Mouse (Mus musculus): ENCODE results near the gene Ubtd1.

Gene Ubtd1

DNA sequence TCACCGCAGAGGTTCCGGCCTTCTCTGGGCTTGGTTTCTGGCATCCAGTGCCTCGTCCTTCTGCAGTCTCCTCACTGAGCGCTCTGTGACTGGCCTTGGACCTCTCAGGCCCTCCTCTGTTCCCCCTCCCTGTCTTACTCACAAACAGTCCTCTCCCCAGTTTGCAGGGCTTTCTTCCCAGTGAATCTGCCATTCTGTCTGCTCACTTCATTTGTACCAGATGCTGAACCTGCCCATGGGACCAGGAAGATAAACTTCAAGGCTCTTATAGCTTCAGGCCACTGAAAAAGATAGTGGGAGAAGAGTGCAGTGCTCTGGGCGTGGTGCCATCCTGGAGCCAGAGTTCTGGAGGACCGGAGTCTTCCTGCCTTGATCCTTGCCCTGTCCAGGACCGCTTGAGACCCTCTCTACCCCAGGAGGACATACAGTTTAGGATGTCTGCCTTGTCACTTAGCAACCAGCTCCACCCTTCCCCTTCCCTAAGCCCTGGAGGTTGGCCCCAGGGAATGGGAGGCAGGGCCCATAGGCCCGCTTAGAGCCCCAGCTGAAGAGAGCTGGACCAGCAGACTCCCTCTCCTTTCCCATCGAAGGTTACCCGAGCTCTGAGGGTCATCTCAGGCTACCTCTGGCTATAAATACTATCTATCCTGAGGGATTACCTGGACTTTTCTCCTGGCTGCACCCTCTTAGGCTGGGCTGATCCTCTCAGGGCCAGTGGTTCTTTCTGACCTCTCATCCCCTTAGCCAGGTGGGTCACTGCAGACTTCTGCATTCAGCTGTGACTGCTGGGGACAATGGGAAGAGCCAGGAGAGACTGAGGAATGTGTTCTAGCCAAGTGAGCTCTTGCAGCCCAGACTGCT lies 40.3 kb downstream of the Ubtd1 start:
- H3K27me3 ChIP-seq (ENCODE audit: insufficient read depth, low read length) = no peaks in the 10 kb centered on the region
- H3K9me3 ChIP-seq (ENCODE audit: low read length) = no peaks in the 10 kb centered on the region
- H3K4me3 ChIP-seq (replicated peaks; ENCODE audit: low read length) = peak overlapping the region; percentile 5
- no peaks in the 10 kb centered on the region for H3K36me3 ChIP-seq (ENCODE audit: insufficient read depth, low read length)
- no peak for TF ChIP-seq POU5F1 (IDR thresholded peaks at IDR 0.05; ENCODE audit: borderline replicate concordance, low read length)
- no peak for TF ChIP-seq NANOG (IDR thresholded peaks at IDR 0.05; ENCODE audit: borderline replicate concordance, low read length)
- TF ChIP-seq CTCF (conservative IDR thresholded peaks at IDR 0.05; ENCODE audit: low read length) = no peak
- peaks cover 66% of the 10 kb centered on the region for H3K4me1 ChIP-seq (replicated peaks; ENCODE audit: low read depth, low read length)

DNA sequence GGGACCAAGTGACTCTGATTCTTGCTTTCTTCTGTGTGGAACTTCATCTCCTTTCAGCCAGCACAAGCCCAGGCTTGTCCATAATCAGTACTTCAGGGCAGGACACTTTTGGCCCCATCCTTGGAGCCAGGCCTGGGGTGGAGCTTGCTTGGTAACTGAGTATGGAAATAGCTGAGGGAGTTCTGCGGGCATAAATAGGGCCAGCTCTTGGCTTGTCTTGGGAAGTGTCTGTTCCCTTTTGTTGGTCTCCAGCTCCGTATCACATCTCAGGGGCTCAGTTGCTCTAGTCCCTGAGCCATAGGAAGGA lies 40.9 kb downstream of the Ubtd1 start:
- no peaks in the 10 kb centered on the region for H3K27me3 ChIP-seq (ENCODE audit: insufficient read depth, low read length)
- no peaks in the 10 kb centered on the region for H3K36me3 ChIP-seq (ENCODE audit: insufficient read depth, low read length)
- TF ChIP-seq CTCF (conservative IDR thresholded peaks at IDR 0.05; ENCODE audit: low read length) (no peak), NANOG (IDR thresholded peaks at IDR 0.05; ENCODE audit: borderline replicate concordance, low read length) (no peak), POU5F1 (IDR thresholded peaks at IDR 0.05; ENCODE audit: borderline replicate concordance, low read length) (no peak)
- H3K9me3 ChIP-seq (ENCODE audit: low read length) = no peaks in the 10 kb centered on the region
- peaks cover 60% of the 10 kb centered on the region for H3K4me1 ChIP-seq (replicated peaks; ENCODE audit: low read depth, low read length)
- H3K4me3 ChIP-seq (replicated peaks; ENCODE audit: low read length) = peak overlapping the region; percentile 5

DNA sequence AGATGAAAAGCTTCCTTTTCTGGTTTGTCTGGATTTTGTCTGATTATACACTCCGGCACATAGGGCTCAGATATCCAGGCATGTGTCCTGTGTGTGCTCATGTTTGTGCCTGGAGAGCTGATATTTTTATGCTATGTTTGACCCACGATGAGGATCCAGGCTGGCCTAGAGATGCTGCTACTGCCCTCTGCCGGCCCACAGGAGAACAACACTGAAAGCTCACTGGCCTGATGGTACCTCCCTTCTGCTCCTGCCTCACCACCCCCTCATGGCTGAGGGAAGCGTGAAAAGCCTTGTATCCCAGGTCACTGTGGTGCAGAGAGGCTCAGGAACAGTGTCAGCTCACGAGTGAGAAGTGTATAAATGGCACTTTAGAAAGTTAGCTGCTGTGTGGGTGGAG lies 44.6 kb downstream of the Ubtd1 start:
- Histone ChIP-seq H3K36me3 (ENCODE audit: insufficient read depth, low read length) (no peaks in the 10 kb centered on the region), H3K4me3 (replicated peaks; ENCODE audit: low read length) (no peak overlapping the region), H3K9me3 (ENCODE audit: low read length) (no peaks in the 10 kb centered on the region), H3K27me3 (ENCODE audit: insufficient read depth, low read length) (no peaks in the 10 kb centered on the region), H3K4me1 (replicated peaks; ENCODE audit: low read depth, low read length) (peaks cover 36% of the 10 kb centered on the region)
- TF ChIP-seq CTCF (conservative IDR thresholded peaks at IDR 0.05; ENCODE audit: low read length) (peak; percentile 93), NANOG (IDR thresholded peaks at IDR 0.05; ENCODE audit: borderline replicate concordance, low read length) (no peak)

DNA sequence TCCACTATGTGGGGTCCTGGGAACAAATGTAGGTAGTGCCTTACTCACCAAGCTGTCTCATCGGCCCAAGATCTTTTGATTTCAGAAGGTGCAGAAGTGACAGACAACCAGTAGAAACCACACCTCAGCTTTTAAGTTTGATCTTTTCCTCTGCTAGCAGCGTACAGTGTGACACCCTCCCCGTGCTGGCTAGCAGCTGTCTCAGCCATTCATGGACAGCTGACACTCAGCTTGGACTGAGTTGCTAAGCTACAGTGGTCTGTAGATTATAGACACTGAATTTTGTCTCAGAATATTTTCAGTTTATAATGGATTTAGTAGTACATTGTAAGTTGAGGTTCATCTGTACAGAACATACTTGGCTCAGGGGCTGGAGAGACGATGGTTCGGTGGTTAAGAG lies 49.5 kb downstream of the Ubtd1 start:
- Histone ChIP-seq H3K4me3 (replicated peaks; ENCODE audit: low read length) (no peak overlapping the region), H3K9me3 (ENCODE audit: low read length) (no peaks in the 10 kb centered on the region), H3K27me3 (ENCODE audit: insufficient read depth, low read length) (no peaks in the 10 kb centered on the region), H3K36me3 (ENCODE audit: insufficient read depth, low read length) (peaks cover 18% of the 10 kb centered on the region), H3K4me1 (replicated peaks; ENCODE audit: low read depth, low read length) (peaks cover 36% of the 10 kb centered on the region)
- TF ChIP-seq POU5F1 (IDR thresholded peaks at IDR 0.05; ENCODE audit: borderline replicate concordance, low read length) (no peak), NANOG (IDR thresholded peaks at IDR 0.05; ENCODE audit: borderline replicate concordance, low read length) (no peak)

DNA sequence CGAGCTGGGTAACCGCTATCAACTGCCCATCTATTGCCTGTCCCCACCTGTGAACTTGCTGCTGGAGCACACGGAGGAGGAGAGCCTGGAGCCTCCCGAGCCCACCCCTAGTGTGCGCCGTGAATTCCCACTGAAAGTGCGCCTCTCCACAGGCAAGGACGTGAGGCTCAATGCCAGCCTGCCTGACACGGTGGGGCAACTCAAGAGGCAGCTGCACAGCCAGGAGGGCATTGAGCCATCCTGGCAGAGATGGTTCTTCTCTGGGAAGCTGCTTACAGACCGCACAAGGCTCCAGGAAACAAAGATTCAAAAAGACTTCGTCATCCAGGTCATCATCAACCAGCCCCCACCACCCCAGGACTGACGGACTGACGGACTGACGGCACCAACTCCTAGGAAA lies 52.0 kb downstream of the Ubtd1 start:
- Histone ChIP-seq H3K27me3 (ENCODE audit: insufficient read depth, low read length) (peaks cover 8% of the 10 kb centered on the region; the same call in 1 of the 2 replicates), H3K36me3 (ENCODE audit: insufficient read depth, low read length) (peaks cover 18% of the 10 kb centered on the region), H3K4me3 (replicated peaks; ENCODE audit: low read length) (peak overlapping the region; percentile 65), H3K9me3 (ENCODE audit: low read length) (no peaks in the 10 kb centered on the region), H3K4me1 (replicated peaks; ENCODE audit: low read depth, low read length) (peaks cover 31% of the 10 kb centered on the region)
- TF ChIP-seq NANOG (IDR thresholded peaks at IDR 0.05; ENCODE audit: borderline replicate concordance, low read length) (no peak), POU5F1 (IDR thresholded peaks at IDR 0.05; ENCODE audit: borderline replicate concordance, low read length) (no peak), CTCF (conservative IDR thresholded peaks at IDR 0.05; ENCODE audit: low read length) (no peak)

DNA sequence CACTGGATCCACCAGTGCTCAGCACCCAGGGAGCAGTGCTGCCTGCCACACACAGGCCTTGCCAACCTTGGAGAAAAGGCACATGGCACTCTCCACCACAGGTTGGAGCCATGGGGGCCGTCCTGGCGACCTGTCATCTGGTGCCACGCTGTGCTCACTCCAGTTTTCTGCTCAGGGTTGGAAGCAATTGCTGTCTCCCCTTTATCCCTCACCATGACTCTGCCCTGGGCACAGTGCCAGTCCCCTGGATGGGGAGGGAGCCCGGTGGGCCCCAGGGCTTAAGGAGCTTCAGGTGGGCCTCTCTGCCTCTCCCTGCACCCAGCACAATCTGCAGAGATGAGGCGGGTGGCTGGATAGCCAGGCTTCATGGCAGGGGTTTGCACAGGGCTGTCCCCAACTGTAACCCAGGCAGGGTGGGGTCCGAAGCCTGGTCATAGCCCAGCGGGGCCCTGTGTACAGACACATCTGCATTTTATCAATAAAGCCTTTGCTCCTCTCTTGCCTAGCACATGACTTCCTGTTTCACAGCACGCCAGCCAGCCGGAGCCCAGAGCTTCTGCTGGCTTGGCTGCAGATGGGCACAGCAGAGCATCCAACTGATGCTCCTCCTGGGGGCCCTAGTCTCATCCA lies 52.7 kb downstream of the Ubtd1 start:
- Histone ChIP-seq H3K4me3 (replicated peaks; ENCODE audit: low read length) (peak overlapping the region; percentile 65), H3K9me3 (ENCODE audit: low read length) (no peaks in the 10 kb centered on the region), H3K27me3 (ENCODE audit: insufficient read depth, low read length) (peaks cover 8% of the 10 kb centered on the region; the same call in 1 of the 2 replicates), H3K36me3 (ENCODE audit: insufficient read depth, low read length) (peaks cover 18% of the 10 kb centered on the region), H3K4me1 (replicated peaks; ENCODE audit: low read depth, low read length) (peaks cover 31% of the 10 kb centered on the region)
- TF ChIP-seq NANOG (IDR thresholded peaks at IDR 0.05; ENCODE audit: borderline replicate concordance, low read length) (no peak), CTCF (conservative IDR thresholded peaks at IDR 0.05; ENCODE audit: low read length) (no peak), POU5F1 (IDR thresholded peaks at IDR 0.05; ENCODE audit: borderline replicate concordance, low read length) (no peak)

DNA sequence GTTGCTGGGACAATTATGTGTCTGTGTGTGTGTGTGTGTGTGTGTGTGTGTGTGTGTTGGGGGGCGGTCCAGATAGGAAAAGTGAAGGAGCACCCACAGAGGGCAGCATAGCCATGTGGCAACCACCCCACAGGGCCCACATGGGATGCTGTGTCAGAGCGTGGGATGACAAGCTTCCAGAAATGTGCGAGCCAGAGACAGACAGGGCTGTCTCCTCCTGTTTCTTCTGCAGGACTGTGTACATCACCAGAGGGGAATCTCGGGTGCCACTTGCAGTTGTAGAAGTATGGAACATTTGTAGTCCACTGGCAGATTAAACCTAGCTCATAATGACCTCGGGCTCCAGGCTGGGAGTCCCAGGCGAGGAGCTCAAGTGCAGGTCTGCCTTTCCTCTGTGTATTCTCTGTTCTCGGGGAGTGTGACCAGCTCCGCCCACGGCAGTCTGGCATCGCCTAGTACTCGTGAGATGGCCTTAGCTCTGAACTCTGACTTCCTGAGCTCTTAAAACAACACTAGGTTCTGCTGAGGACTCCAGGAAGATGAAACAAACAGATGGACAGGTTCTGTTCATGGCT lies 53.4 kb downstream of the Ubtd1 start:
- peak overlapping the region; percentile 65 for H3K4me3 ChIP-seq (replicated peaks; ENCODE audit: low read length)
- peaks cover 18% of the 10 kb centered on the region for H3K36me3 ChIP-seq (ENCODE audit: insufficient read depth, low read length)
- H3K4me1 ChIP-seq (replicated peaks; ENCODE audit: low read depth, low read length) = peaks cover 34% of the 10 kb centered on the region
- H3K27me3 ChIP-seq (ENCODE audit: insufficient read depth, low read length) = peaks cover 12% of the 10 kb centered on the region
- TF ChIP-seq CTCF (conservative IDR thresholded peaks at IDR 0.05; ENCODE audit: low read length) = no peak
- TF ChIP-seq NANOG (IDR thresholded peaks at IDR 0.05; ENCODE audit: borderline replicate concordance, low read length) = no peak
- TF ChIP-seq POU5F1 (IDR thresholded peaks at IDR 0.05; ENCODE audit: borderline replicate concordance, low read length) = no peak
- H3K9me3 ChIP-seq (ENCODE audit: low read length) = no peaks in the 10 kb centered on the region

DNA sequence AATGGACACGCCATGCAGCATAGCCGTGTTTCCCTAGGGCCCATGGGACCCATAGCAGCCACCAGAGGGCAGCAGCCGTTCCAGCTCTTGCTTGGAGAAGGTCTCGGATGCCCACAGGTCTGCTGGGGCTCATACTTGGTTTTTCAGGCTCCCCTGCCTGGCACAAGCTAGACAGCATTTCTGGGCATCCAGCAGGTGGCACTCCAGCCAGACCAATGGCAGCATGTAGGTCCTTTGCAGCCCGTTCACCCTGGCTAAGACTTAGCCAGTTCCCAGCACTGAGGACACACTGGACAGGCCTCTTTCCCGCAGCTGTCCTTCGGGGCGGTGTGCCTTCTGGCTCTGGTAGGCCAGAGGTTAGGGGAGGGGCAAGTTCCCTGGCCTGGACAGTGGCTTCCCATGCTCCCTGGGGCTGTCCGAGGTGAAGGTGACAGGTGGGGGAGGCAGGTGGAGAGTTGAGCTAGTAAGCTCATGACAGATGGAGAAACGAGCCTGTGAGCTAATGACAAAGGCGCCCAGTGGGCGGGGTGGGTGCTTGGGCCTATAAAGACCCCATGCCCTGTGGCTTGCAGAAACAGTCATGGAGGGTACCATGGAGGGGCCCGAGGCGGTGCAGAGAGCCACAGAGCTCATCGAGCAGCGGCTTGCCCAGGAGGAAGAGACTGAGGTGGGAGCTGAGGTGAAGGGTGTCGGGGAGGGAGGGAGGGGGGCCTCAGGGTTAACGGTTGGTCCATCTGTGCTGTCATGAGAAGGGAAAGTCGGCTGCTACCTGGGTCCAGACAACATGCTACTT lies 54.1 kb downstream of the Ubtd1 start, which contains the start of gene Ankrd2:
TSS of gene Ankrd2 (plus strand) at position 545 of the 793 bp plus-strand sequence.
- peaks cover 38% of the 10 kb centered on the region for H3K4me1 ChIP-seq (replicated peaks; ENCODE audit: low read depth, low read length)
- H3K4me3 ChIP-seq (replicated peaks; ENCODE audit: low read length) = peak within 1 kb of the TSS; percentile 65
- peaks cover 18% of the 10 kb centered on the region for H3K36me3 ChIP-seq (ENCODE audit: insufficient read depth, low read length)
- TF ChIP-seq CTCF (conservative IDR thresholded peaks at IDR 0.05; ENCODE audit: low read length) (peak; percentile 85), NANOG (IDR thresholded peaks at IDR 0.05; ENCODE audit: borderline replicate concordance, low read length) (no peak), POU5F1 (IDR thresholded peaks at IDR 0.05; ENCODE audit: borderline replicate concordance, low read length) (no peak)
- H3K9me3 ChIP-seq (ENCODE audit: low read length) = no peaks in the 10 kb centered on the region
- H3K27me3 ChIP-seq (ENCODE audit: insufficient read depth, low read length) = peaks cover 19% of the 10 kb centered on the region

Data from E14TG2a.4 (cell line).